Mouse (Mus musculus): ENCODE measurements around the gene Rasl10a.

DNA sequence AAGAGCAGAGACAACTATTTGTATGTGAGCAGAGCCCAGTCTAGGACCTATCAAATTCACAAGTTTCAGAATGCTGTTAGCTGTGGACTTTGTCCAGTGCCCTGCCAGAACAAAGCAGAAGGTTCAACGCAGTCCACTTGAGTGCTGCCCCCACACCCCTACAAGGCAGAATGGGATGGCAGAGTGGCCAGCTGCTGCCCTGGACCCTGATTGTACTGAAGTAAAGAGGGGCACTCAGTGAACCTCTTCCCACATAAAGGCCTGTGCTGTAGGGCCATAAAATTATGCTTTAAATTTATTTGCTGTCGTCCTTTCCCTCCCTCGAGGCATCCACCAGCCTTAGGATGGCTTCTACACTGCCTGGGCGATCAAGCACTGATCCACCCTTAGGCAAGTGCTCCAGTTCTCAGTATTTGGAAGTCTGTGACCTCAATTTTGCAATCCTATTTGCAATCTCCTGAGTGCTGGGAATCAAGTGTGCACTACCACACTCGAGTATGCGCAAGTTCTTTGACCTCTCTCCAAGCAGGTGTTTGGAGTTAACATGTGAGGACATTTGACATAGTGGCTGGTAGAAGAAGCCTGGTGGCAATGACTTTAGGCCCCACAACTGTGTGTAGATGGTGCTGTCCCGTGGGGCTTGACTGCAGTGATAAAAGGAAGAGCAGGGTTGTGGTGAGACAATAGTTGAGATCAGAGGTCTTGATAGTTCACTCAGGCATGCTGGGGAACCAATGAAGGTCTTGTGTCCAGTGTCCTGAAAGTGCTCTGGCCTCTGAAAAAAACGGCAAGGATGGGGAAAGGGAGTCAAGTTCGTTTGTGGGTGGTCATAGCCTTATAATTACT lies 10.4 kb downstream of the Rasl10a start:
- no peak for TF ChIP-seq EP300 (optimal IDR thresholded peaks at IDR 0.05)
- no peak for TF ChIP-seq CTCF (IDR thresholded peaks at IDR 0.05; ENCODE audit: low read depth)
